Mouse (Mus musculus) kidney, adult 11 months (tissue): Measurements from ENCODE around the gene Olfr642.

Experiments
- DNase-seq: peaks from one replicate; pipeline ENCODE4 v3.0.0; 2022

Olfr642 gene

DNA sequence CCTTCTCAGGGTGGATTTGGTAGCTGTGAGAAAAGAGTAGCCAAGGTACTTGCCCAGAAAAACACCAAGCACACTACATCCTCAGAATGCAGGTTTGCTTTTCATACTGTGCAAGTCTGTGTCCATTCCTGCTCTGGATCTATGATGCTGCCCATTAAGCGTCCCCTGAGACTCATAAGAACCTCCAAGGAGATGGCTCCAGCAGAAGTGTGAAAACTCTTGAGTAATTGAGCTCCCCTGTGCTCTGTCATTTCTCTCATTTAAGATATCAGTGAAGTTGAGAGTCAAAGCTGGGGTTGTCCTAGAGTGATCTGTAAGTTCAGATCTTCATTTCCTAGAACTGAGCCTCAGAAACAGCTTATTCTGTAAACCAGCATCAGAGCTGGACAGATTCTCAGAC, at the start of gene Olfr642:
Gene Olfr642, minus strand, starts transcription at position 101 of the 400 bp plus-strand sequence.
- DNase-seq = no peak

DNA sequence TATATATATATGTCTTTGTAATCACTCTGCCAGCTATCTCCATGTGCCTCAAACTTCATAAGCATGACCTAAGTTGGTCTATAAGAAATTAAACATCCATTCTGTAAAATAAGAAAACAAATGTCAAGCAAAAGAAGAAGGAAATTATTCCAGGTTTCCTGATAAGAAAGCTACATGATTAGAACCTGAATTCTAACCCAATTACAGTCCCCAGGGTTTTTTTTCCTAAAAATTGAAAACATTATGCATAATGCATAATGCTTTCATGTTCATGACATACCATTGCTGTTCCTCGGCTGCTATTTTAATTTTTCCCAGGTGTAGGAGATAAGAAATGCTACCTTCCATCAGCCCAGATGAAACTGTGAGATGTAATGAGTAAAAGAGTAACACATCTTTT, 32.9 kb upstream of the Olfr642 start, which contains the start of gene Olfr645:
Gene Olfr645, minus strand, starts transcription at position 101 of the 400 bp plus-strand sequence.
- DNase-seq = no peak

DNA sequence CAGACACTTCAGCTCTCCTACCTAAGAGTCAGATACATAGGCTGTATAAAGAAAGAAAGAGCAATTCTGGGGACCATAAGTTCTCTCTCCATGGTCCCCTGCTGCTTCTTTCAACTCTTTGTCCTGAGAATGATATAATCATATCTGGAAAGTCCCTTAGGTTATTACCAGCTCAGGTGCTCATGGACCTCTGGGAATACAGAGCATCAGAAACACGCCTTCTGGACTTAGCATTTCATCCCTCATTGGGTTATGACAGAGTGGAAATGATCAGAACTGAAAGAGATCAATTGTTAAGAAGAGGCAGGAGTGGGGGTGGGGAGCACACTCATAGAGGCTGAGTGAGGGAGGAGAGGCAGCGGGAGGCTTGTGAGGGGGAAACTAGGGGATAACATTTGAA, 19.3 kb upstream of the Olfr642 start, which contains the start of gene Olfr644:
Gene Olfr644, minus strand, starts transcription at position 101 of the 400 bp plus-strand sequence.
- no peak for DNase-seq

DNA sequence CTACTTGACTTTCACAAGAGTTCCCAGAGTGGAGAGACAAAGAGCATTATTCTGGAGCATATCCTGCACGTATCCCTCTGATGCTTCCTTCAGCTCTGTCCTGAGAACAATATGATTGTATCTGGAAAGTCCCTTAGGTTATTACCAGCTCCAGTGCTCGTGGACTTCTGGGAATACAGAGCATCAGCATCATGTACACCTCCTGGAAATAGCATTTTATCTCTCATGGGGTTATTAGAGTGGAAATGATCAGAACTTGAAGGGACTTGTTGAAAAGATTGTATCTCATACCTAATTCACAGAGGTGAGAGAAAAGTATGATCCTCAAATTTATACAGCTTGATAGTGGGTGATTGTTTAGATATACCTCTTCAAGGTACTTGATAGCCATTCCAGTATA, 8.9 kb upstream of the Olfr642 start, which contains the start of gene 4930516K23Rik:
Gene 4930516K23Rik, minus strand, starts transcription at position 101 of the 400 bp plus-strand sequence.
- no peak for DNase-seq

DNA sequence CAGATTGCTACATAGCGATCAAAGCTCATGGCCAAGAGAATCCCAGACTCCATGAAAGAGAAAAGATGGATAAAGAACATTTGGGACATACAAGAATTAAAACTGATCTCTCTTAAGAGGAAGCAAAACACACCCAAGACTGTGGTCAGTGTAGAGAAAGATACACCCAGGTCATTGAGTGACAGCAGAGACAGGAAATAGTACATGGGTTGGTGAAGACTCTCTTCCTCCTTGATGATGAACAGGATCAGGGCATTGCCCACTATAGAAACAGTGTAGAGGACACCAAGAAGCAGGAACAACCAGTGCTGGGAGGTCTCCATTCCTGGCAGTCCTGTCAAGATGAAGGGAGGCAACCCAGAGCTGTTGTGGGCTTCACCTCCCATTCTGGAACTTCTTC, 6.7 kb upstream of the Olfr642 start:
- DNase-seq = no peak

DNA sequence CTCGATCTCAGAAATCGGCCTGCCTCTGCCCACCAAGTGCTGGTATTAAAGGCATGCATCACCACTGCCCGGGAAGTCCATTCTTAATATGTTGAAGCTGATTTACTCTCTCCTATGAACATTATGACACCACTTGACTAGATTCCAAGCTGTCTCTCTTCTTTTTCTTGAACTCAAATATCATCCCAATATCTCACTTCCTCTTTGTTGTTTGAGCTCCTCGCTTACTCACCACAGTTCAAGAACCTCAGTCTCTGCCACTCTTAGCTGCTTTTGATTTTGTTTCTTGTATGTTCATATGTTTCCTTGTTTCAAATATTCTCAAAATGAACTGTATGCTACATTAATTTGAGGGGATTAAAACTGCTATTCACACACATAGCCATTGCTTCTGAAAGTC, 1.7 kb downstream of the Olfr642 start:
- DNase-seq = no peak

DNA sequence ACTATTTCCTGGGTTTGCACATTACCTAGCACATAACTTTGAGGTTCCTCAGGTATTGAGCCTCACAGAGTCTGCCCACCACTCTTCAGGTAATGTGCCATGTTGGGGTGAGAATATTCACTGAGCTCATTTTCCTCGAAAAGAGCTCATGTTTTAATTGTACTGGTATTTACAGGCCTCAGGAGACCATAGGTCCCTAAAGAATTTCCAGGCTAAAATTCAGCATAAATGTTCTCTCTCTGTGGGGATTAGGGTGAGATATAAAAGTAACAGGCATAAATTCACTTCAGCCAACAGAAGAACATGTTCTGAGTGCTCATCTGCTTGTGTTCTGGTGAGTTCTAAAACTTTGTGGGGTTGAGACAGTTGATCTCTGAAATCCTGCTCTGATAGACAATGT, 17.3 kb downstream of the Olfr642 start, which contains the start of gene Olfr641:
Gene Olfr641, plus strand, starts transcription at position 301 of the 400 bp plus-strand sequence.
- no peak for DNase-seq

DNA sequence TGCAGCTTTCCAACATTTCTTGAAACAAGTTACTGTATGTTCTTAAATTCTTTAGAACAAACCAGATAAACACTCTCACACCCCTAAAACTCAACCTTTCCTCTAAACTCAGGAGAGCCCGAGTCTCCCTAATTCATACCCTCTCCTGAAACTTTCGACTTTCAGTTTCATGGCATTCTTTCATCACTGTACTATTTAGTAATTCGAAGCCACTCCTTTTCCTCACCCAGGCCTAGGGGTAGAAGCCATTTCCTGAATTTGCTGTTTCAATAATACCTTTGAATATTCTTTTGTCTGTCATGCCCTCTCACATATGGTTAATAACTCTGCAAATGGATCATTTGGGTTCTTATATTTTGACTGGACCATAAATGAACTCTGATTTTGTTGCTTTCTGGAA, 25.5 kb downstream of the Olfr642 start:
- no peak for DNase-seq

DNA sequence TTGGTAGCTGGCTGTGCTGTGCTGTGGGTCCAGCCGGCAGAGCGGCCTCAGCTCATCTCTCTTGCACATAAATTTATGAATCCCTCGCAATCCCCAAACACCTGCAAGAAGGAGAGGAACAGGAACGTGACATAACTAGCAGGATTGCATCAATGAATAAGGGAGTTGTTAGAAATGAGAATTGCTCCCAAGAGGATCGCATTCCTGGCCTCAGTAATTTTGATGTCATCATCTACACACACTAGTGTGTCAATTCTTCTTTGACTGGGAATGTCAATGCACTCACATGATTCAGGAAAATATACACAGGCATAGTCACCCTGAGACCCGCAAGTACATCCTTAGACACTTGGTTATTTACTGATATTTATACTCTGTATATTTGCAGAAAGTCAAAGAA, 27.0 kb downstream of the Olfr642 start, which contains the start of gene Olfr640:
Gene Olfr640, minus strand, starts transcription at position 101 of the 400 bp plus-strand sequence.
- no peak for DNase-seq

DNA sequence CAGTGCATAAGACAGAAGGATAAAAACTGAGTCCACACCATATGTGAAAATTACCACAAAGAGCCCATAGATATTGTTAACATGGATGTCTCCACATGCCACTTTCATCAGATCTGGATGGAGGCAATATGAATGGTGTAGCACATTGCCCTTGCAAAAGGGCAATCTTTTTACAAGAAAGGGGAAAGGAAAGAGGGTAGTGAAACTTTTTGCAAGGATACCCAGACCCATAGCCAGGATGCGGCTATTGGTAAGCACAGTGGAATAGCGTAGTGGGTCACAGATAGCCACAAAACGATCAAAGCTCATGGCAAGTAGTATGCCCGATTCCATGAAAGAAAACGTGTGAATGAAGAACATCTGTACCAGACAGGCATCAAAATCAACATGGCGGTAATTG, 30.8 kb downstream of the Olfr642 start:
- no peak for DNase-seq

DNA sequence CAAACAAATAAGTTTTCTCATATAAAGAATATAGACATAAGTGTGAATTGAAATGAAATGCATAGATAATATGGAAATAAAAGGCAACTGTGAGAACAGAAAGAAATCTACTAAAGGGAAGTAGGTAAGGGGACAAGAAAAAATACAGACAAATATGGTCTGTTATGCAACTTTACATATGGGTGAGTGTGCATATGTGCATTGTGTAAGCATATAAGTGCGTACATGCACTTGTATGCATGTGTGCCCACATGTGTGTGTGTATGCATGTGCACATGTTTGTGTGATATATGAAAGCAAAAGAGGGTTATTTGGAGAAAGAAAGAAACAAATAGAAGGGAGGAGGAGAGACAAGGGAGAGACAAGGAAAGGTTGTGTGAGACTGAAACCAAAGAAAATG, 33.5 kb downstream of the Olfr642 start:
- DNase-seq = no peak

DNA sequence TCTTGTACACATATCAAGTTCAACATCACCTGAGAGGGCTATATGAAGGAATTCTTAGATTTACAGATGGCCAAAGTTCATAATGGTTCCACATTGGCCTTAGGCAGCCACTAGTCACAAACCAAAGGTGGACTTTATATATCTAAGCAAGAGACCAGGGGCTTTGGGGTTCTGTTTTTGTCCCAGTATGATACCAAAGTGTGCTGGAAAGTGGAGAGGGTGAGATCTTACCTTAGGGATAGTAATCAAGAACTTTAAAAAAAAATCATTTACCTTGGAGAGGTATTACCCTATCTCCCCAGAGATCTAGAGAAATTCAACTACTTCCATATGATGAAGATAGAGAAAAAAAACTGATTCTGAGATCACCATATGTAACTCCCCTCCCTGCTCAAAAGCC, 35.3 kb downstream of the Olfr642 start, which contains the start of gene Olfr639:
Gene Olfr639, minus strand, starts transcription at position 101 of the 400 bp plus-strand sequence.
- no peak for DNase-seq

DNA sequence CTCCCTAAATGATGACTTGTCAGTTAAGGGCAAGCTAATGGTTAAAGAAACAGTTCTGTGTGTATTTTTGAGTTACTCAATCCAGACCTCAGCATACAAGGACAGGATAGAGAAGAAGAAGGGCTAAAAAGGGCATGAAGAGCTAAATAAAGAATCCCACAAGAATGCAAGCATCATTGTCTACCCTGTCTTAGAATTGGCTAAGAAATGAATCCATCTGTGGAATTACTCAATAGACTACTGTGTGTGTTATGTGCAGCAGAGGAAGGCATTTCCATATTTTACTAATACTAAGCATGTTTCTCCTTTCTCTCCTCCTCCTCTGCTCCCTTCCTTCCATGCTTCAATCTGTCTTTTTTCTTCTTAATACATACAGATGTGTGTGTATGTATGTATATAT, 53.3 kb downstream of the Olfr642 start:
- no peak for DNase-seq

DNA sequence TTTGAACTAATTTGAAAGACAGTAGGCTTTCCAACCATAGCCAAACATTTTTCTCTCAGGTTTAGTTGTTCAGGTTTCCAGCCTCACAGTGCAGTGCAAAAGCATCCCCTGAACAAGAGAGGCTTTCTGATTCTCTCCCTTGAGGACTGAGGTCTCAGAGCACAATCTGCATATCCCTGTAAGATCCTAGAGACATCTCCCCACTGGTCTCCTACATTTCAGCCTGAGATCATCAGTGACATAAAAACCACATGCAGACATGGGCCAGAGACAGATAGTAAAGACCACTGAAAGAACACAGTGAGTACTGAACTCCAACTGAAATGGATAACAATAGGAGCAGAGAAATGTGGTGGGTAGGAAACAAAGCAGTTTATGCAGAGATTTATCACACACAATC, 54.0 kb downstream of the Olfr642 start, which contains the start of gene Olfr638:
Gene Olfr638, plus strand, starts transcription at position 301 of the 400 bp plus-strand sequence.
- no peak for DNase-seq
